Mouse (Mus musculus) kidney, embryonic 16.5 days (tissue): ENCODE results near the gene Kcne2. TPM values are rescaled to one million over a fixed set of nuclear protein-coding genes. Genes with fewer than 3 reads are reported as not detected.

Source experiments
- ATAC-seq: fragments of 200-750 bp; cut with Nextera tagmentation; 2 replicates; pipeline ENCODE4 v1.8.0; 2017; ENCODE audit warnings: moderate TSS enrichment; ENCODE audit not compliant: low FRiP score, low TSS enrichment
- H3K27ac ChIP-seq: fragments of 300-500 bp; sonication (generic); 2 replicates; pipeline ENCODE4 v1.5.1; 2014; ENCODE audit warnings: low read length
- H3K27me3 ChIP-seq: fragments of 300-500 bp; sonication (generic); 2 replicates; pipeline ENCODE4 v1.6.1; 2014; ENCODE audit warnings: low read length, control low read depth, mixed read lengths; ENCODE audit not compliant: insufficient read depth
- H3K36me3 ChIP-seq: fragments of 300-500 bp; sonication (generic); 2 replicates; pipeline ENCODE4 v1.6.1; 2014; ENCODE audit warnings: low read length, control low read depth, mixed read lengths; ENCODE audit not compliant: insufficient read depth
- H3K4me1 ChIP-seq: fragments of 300-500 bp; sonication (generic); 2 replicates; pipeline ENCODE4 v1.6.1; 2014; ENCODE audit warnings: low read length, control low read depth, mixed read lengths; ENCODE audit not compliant: insufficient read depth
- H3K4me2 ChIP-seq: fragments of 300-500 bp; sonication (generic); replicated peaks from 2 replicates; pipeline ENCODE4 v1.6.1; 2014; ENCODE audit warnings: low read depth, low read length
- H3K4me3 ChIP-seq: fragments of 300-500 bp; sonication (generic); 2 replicates; pipeline ENCODE4 v1.5.1; 2014; ENCODE audit warnings: mild to moderate bottlenecking, low read length
- H3K9ac ChIP-seq: fragments of 300-500 bp; sonication (generic); replicated peaks from 2 replicates; pipeline ENCODE4 v1.6.1; 2014; ENCODE audit warnings: low read length
- H3K9me3 ChIP-seq: fragments of 300-500 bp; sonication (generic); 2 replicates; pipeline ENCODE4 v1.6.1; 2016; ENCODE audit warnings: low read length, control low read depth
- WGBS: fragments of 180-500 bp; shearing (Covaris S2); extraction: QIAGEN DNeasy Blood & Tissue Kit; methylation state at CpG from one replicate; pipeline ENCODE4 v1.1.7; 2014; 5-methylcytosine and 5-hydroxymethylcytosine counted together
- polyA plus RNA-seq: library from polyadenylated mRNA; unstranded; fragments of >200 nt; fragmentation: Nextera tagmentation; extraction: Ambion mirVana; gene quantifications from 2 replicates; pipeline ENCODE4 v1.2.1, GENCODE M21; 2015

Gene Kcne2
- polyA plus RNA-seq, 1 experiment from 2014 or later = 0.21 TPM

DNA sequence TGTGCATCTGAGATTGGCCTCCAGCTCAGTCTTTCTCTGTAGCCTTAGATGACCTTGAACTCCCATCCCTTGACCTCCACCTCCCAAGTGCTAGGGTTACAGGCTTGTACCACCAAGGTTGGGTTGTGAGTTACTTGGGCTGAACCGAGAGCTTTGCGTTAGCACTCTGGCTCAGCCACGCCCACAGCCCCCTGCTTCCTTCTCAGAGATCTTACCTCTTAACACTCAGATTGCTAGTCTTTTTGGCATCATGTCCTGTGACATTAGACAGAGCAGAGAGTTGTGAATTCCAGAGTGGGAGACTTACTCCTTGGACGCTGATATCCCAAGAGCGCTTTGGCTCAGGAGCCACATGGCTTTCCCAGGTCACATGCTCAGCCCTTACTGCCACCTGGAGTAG lies 10.3 kb downstream of the Kcne2 start:
- Histone ChIP-seq H3K9ac (no peak overlapping the region), H3K4me2 (peak overlapping the region; percentile 85), H3K36me3 (peaks cover 13% of the 10 kb centered on the region), H3K27me3 (no peaks in the 10 kb centered on the region), H3K9me3 (no peaks in the 10 kb centered on the region), H3K4me1 (peaks cover 19% of the 10 kb centered on the region), H3K4me3 (peak overlapping the region; percentile 83), H3K27ac (no peak overlapping the region)
- 54% methylated on average over 5 of the region's 5 CpGs for WGBS
- no peak for ATAC-seq

DNA sequence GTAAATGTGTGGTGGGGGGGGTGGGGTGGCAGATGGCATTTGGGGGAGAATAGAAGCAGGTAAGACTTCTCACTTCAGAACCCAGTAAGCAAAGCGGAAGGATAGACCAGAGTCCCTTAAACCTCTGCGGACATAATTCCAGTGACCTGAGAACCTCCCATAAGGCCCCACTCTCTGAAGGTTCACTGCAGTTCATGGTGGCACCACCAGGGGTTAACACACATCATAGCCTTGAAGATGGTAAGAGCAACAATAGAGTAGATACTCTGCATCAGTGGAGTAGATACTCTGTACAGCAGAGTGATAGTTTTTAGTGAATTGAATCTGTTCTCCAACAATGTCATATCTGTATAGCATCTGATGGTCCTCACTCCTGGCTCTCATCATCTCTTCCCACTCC lies 13.3 kb downstream of the Kcne2 start:
- 89% methylated on average over 2 of the region's 2 CpGs for WGBS
- Histone ChIP-seq H3K4me3 (no peak overlapping the region), H3K9me3 (no peaks in the 10 kb centered on the region), H3K9ac (no peak overlapping the region), H3K4me2 (no peak overlapping the region), H3K36me3 (peaks cover 21% of the 10 kb centered on the region), H3K27me3 (no peaks in the 10 kb centered on the region), H3K27ac (no peak overlapping the region), H3K4me1 (peaks cover 16% of the 10 kb centered on the region)
- no peak for ATAC-seq

DNA sequence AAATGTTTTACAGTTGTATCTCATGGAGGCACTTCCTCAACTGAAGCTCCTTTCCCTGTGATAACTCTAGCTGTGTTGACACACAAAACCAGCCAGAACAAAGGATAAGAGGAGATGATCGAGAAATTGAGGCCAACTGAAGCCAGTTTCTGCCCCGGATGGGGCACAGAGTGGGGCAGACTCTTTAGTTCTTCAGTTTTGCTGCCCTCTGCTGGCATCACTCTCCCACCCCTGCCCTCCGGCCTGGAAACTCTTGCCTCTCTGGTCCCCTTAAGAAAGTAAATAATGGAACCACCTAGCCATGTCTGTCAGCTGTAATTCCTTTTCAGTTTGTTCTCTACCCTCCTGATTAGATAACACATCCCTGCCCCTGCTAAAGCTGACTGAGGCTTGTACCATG lies 15.8 kb downstream of the Kcne2 start:
- no peak overlapping the region for H3K4me2 ChIP-seq
- WGBS = 80% methylated on average over 3 of the region's 3 CpGs
- no peak for ATAC-seq
- H3K9ac ChIP-seq = no peak overlapping the region
- H3K4me1 ChIP-seq = peaks cover 1% of the 10 kb centered on the region
- no peak overlapping the region for H3K4me3 ChIP-seq
- H3K9me3 ChIP-seq = no peaks in the 10 kb centered on the region
- peaks cover 40% of the 10 kb centered on the region for H3K36me3 ChIP-seq
- no peaks in the 10 kb centered on the region for H3K27me3 ChIP-seq
- no peak overlapping the region for H3K27ac ChIP-seq

DNA sequence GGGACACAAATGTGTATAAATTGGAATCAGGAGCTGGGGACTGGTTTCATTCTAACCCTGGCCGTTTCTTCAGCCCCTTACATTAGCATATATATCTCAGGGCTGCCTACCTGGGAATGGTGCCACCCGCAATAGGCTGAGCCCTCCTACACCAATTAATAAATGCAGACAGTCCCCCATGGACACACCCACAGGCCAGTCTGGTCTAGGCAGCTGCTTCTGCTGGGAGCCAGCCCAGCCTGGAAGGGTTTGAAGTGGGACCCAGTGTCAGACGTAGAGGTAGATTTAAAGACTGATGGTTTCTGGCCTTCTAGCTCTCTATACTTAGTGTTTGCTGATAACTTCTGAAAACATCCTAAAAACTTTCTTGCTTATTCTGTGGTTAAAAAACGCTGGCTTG lies 16.9 kb downstream of the Kcne2 start:
- no peaks in the 10 kb centered on the region for H3K4me1 ChIP-seq
- WGBS = 63% methylated on average over 4 of the region's 4 CpGs
- no peak for ATAC-seq
- H3K27me3 ChIP-seq = no peaks in the 10 kb centered on the region
- H3K9ac ChIP-seq = no peak overlapping the region
- H3K4me3 ChIP-seq = no peak overlapping the region
- no peak overlapping the region for H3K4me2 ChIP-seq
- H3K27ac ChIP-seq = no peak overlapping the region
- H3K36me3 ChIP-seq = peaks cover 44% of the 10 kb centered on the region
- H3K9me3 ChIP-seq = no peaks in the 10 kb centered on the region

DNA sequence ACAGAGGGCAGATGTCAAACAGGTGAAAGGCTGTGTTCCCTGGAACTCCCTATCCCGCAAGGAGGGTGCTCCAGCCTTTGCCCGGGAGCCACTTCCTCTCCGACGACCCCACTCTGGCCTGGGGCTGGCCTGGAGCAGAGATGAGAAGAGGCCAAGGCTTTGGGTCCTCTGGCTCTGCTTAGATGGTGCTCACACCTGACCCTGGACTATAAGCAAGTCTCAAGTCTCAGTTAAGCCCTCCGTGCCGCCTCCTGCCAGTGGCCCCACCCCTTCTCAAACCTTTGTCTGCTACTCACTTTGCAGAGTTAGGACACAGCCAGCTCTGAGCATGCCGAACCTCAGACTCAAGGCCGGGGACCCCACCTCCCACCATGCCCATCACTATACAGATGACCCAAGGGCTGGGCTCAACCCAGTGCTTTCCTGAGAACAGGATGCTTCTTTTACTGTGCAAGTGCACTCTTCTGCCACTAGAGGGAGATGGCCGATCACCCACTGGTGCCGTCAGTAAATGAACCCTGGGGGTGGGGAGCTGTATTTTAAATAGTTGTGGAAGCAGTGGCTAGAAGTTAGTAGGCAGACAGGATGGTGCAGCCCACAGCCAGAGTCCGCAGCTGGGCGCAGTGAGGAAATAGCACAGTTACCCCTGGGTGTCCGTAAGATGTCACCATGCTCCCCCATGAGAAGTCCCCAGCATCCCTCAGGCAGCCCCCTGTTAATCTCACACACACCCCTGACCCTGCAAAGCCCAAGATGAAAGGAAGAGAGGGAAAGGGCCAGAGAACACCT lies 22.0 kb downstream of the Kcne2 start:
- Histone ChIP-seq H3K4me1 (no peaks in the 10 kb centered on the region), H3K9ac (no peak overlapping the region), H3K9me3 (no peaks in the 10 kb centered on the region), H3K4me3 (no peak overlapping the region), H3K27me3 (no peaks in the 10 kb centered on the region), H3K36me3 (peaks cover 26% of the 10 kb centered on the region), H3K4me2 (no peak overlapping the region), H3K27ac (no peak overlapping the region)
- WGBS = 48% methylated on average over 13 of the region's 13 CpGs
- peak; percentile 73 for ATAC-seq

DNA sequence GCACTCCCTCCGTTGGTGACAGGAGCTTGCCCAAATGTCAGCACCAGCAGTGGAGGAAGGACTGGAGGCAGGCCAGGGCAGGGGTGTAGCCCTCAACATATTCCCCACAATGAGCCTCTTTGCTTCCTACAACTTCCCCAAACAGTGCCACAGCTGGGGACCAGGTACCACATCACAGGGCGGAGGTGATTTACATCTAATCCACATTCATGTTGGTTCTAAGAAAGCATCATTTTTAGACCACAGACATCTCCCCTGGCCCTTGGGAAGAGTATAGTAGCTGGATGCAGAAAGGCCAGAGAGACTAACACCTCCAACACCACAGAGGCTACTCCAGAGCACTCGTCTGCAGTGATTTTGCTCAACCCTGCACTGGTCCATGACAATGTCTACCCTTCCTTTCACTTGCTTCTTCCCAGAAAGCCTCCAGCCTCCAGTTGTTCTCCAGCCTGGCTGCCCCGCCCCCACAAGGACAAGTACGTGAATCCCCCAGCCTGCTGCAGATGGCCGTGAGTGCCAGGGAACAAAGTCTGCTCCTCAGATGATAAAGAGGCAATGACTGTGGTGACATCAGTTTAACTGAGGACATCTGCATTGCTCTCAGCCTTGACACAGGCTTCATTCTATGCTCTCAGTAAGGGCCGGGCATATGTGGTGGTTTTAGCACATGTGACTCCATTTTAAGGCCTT lies 24.0 kb downstream of the Kcne2 start:
- Histone ChIP-seq H3K27ac (no peak overlapping the region), H3K27me3 (no peaks in the 10 kb centered on the region), H3K36me3 (peaks cover 17% of the 10 kb centered on the region), H3K9me3 (no peaks in the 10 kb centered on the region), H3K4me2 (no peak overlapping the region), H3K4me3 (no peak overlapping the region), H3K9ac (no peak overlapping the region), H3K4me1 (no peaks in the 10 kb centered on the region)
- no peak for ATAC-seq
- WGBS = 79% methylated on average over 7 of the region's 7 CpGs

DNA sequence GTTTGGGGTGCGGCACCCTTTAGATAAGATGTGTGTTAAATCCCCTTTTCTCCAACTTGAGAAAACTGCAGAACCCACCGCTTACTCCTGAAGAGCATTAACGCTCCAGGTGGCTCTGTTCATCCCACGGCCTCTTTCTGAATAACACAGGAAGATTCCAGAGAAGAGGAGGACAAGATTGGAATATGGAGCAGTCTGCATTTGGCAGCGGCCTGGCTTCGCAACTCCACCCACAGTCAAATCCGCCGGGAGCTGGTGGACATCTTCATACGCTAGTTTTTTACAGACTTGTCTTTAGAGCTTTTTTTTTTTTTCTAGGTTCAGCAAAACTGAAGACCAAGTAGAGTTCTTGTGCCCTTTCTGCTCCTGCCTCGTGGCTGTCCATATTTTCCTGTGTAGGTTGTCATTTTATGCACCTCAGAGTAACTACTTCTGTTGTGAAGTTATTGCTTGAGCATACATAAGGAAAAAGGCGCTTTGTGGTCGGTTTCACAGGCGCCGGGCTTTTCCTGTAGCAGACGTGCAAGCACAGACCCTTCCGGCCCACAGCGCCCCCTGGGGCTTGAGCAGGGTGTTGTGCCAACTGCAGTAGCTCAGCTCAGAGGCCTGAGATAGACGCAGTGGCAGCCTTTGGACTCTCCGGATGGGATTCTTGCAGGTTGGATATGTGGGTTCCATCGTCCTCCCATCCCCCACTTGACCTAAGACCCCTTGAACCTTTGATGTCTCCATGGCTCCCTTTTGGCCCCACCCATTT lies 27.3 kb downstream of the Kcne2 start:
- Histone ChIP-seq H3K27me3 (no peaks in the 10 kb centered on the region), H3K4me3 (no peak overlapping the region), H3K4me2 (no peak overlapping the region), H3K9me3 (no peaks in the 10 kb centered on the region), H3K9ac (no peak overlapping the region), H3K36me3 (no peaks in the 10 kb centered on the region), H3K27ac (no peak overlapping the region), H3K4me1 (no peaks in the 10 kb centered on the region)
- 63% methylated on average over 20 of the region's 20 CpGs for WGBS
- no peak for ATAC-seq

DNA sequence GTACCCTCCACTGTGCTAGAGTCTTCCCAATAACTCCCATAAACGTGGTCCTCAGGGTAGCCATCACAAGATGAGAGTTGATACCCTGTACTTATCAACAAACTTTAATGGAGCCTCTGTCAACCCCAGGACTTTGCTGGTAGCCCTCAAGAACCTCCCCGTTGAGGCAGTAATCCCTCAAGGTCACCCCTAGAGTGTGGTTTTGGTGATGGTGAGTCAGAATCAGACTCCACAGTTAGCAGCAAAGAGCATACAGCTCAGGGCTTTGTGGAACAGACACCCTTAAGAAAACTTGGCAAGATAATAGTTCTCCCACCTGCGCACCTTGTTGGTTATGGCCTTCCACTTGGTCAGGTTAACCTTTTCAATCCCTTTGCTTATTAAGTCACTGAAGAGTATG lies 28.2 kb downstream of the Kcne2 start:
- H3K36me3 ChIP-seq = no peaks in the 10 kb centered on the region
- no peaks in the 10 kb centered on the region for H3K9me3 ChIP-seq
- no peak overlapping the region for H3K4me3 ChIP-seq
- ATAC-seq = no peak
- WGBS = 89% methylated on average over 3 of the region's 3 CpGs
- no peaks in the 10 kb centered on the region for H3K4me1 ChIP-seq
- H3K27me3 ChIP-seq = no peaks in the 10 kb centered on the region
- no peak overlapping the region for H3K9ac ChIP-seq
- no peak overlapping the region for H3K4me2 ChIP-seq
- H3K27ac ChIP-seq = no peak overlapping the region

DNA sequence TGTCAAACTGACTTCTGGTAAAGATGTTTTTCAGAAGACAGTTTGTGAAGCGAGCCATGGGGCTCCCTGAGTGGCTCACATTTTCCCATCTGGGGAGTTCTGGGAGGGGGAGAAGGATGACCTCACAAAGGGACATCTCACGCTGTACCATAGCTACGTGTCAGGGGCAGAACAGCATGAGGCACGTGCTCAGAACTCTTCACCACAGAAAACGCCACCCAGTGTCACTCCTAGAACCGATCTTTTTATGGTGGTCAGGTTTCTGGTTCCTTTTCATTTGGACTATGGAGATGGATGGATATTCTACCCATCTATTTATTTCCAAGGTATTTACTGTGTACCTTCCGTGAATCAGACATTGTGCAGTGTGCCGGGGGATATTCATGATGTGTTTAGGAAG lies 29.2 kb downstream of the Kcne2 start, which contains the start of gene Fam243:
Gene Fam243, minus strand, starts transcription at position 101 of the 400 bp plus-strand sequence.
- Histone ChIP-seq H3K27ac (no peak within 1 kb of the TSS), H3K36me3 (no peaks in the 10 kb centered on the region), H3K9ac (no peak within 1 kb of the TSS), H3K4me2 (no peak within 1 kb of the TSS), H3K27me3 (no peaks in the 10 kb centered on the region), H3K4me3 (no peak within 1 kb of the TSS), H3K9me3 (no peaks in the 10 kb centered on the region), H3K4me1 (no peaks in the 10 kb centered on the region)
- WGBS = 91% methylated on average over 8 of the region's 8 CpGs
- no peak for ATAC-seq
